Mouse (Mus musculus) small intestine, adult 2 months (tissue): ENCODE measurements around the gene Zfp90. TPM values are rescaled to one million over a fixed set of nuclear protein-coding genes. Genes with fewer than 3 reads are reported as not detected.

Experiments
- H3K27ac ChIP-seq: fragments of 200-500 bp; 2 replicates; pipeline ENCODE4 v1.5.1; 2012; ENCODE audit warnings: low read depth, low read length, control low read depth, inconsistent platforms; ENCODE audit not compliant: insufficient read depth
- H3K27me3 ChIP-seq: fragments of 200-500 bp; 2 replicates; pipeline ENCODE4 v1.6.1; 2012; ENCODE audit warnings: mild to moderate bottlenecking, moderate library complexity, low read length, inconsistent platforms; ENCODE audit not compliant: control insufficient read depth, insufficient read depth
- H3K36me3 ChIP-seq: fragments of 200-500 bp; 2 replicates; pipeline ENCODE4 v1.6.1; 2012; ENCODE audit warnings: mild to moderate bottlenecking, low read length, control low read depth, inconsistent platforms; ENCODE audit not compliant: control insufficient read depth, insufficient read depth
- H3K4me1 ChIP-seq: fragments of 200-500 bp; 2 replicates; pipeline ENCODE4 v1.6.1; 2012; ENCODE audit warnings: low read length, inconsistent platforms, mixed read lengths; ENCODE audit not compliant: control insufficient read depth, insufficient read depth, insufficient read length
- H3K4me3 ChIP-seq: fragments of 200-500 bp; 2 replicates; pipeline ENCODE4 v1.5.1; 2012; ENCODE audit warnings: low read depth, mild to moderate bottlenecking, control low read depth, inconsistent platforms, low read length, moderate library complexity
- CTCF ChIP-seq: fragments of 200-500 bp; IDR thresholded peaks from 2 replicates; pipeline ENCODE4 v1.5.1; 2012; ENCODE audit warnings: low read depth, mild to moderate bottlenecking, control low read depth, inconsistent platforms, low read length, moderate library complexity, mixed read lengths; ENCODE audit not compliant: insufficient replicate concordance, insufficient read length; ENCODE audit errors: extremely low read depth
- POLR2A ChIP-seq: fragments of 200-500 bp; IDR thresholded peaks from 2 replicates; pipeline ENCODE4 v1.6.1; 2012; ENCODE audit warnings: low read depth, mild to moderate bottlenecking, control low read depth, inconsistent platforms, low read length, moderate library complexity
- WGBS: fragments of 180-500 bp; shearing (Covaris S2); methylation state at CpG from one replicate; pipeline ENCODE4 v1.1.7; 2018; 5-methylcytosine and 5-hydroxymethylcytosine counted together
- polyA plus RNA-seq: library from polyadenylated mRNA; depleted of rRNA; stranded (reverse); fragments of >200 nt; gene quantifications from 2 replicates; pipeline ENCODE4 v1.2.3, GENCODE M21; 2012; rRNA removed

Zfp90 gene
- polyA plus RNA-seq, 1 experiment, result 0.70 TPM

- WGBS, result 56% methylated on average over 11 of the region's 11 CpGs
- H3K27me3 ChIP-seq, result no peaks in the 10 kb centered on the region
- H3K27ac ChIP-seq, result no peak overlapping the region
- no peaks in the 10 kb centered on the region for H3K4me1 ChIP-seq
- H3K4me3 ChIP-seq, result no peak overlapping the region
- H3K36me3 ChIP-seq, result no peaks in the 10 kb centered on the region
- TF ChIP-seq POLR2A (no peak), CTCF (no peak)
These were observed 38.9 kb downstream of the Zfp90 start for GRCm38 (mm10) chr8:106454036-106454435.

GRCm38 (mm10) chr8:106462131-106462530, 47.0 kb downstream of the Zfp90 start:
- Histone ChIP-seq H3K4me3 (no peak overlapping the region), H3K27ac (no peak overlapping the region), H3K4me1 (no peaks in the 10 kb centered on the region), H3K36me3 (no peaks in the 10 kb centered on the region), H3K27me3 (no peaks in the 10 kb centered on the region)
- TF ChIP-seq POLR2A (no peak), CTCF (no peak)
- WGBS, result 50% methylated on average over 5 of the region's 5 CpGs

DNA sequence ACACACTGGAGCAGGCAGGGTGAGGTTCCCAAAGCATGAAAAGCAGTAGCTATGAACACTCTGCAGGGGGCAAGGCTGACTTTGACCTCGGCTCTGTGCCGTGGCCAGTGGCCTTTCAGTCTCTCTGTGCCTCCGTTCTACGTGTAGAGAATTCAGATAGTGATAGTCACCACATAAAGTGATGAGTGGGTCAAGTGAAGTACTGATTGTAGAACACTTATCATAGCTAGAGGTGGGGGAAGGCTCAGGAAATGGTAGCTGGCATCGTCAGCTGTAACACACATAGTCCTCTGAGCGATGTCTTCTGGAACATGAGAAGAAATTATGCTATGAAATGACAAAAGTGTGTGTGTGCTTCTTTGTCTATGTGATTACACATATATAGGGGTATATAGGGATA, 48.7 kb downstream of the Zfp90 start:
- Histone ChIP-seq H3K27ac (no peak overlapping the region), H3K4me3 (no peak overlapping the region), H3K36me3 (no peaks in the 10 kb centered on the region), H3K4me1 (no peaks in the 10 kb centered on the region), H3K27me3 (no peaks in the 10 kb centered on the region)
- 80% methylated on average over 6 of the region's 6 CpGs for WGBS
- TF ChIP-seq POLR2A (no peak), CTCF (no peak)

GRCm38 (mm10) chr8:106469485-106469884, 54.4 kb downstream of the Zfp90 start:
- no peaks in the 10 kb centered on the region for H3K36me3 ChIP-seq
- no peaks in the 10 kb centered on the region for H3K4me1 ChIP-seq
- 40% methylated on average over 7 of the region's 7 CpGs for WGBS
- H3K4me3 ChIP-seq, result no peak overlapping the region
- TF ChIP-seq CTCF, result no peak
- TF ChIP-seq POLR2A, result no peak
- H3K27ac ChIP-seq, result no peak overlapping the region
- no peaks in the 10 kb centered on the region for H3K27me3 ChIP-seq

GRCm38 (mm10) chr8:106474001-106474400, 58.9 kb downstream of the Zfp90 start:
- 72% methylated on average over 5 of the region's 5 CpGs for whole genome bisulfite sequencing
- Histone ChIP-seq H3K27me3 (no peaks in the 10 kb centered on the region), H3K36me3 (no peaks in the 10 kb centered on the region), H3K27ac (no peak overlapping the region), H3K4me1 (no peaks in the 10 kb centered on the region), H3K4me3 (no peak overlapping the region)
- TF ChIP-seq CTCF (no peak), POLR2A (no peak)

Other genes with a start within 250 kb of the Zfp90 start
- gene Slc7a6, start 246.5 kb upstream of the Zfp90 start, polyA plus RNA-seq, result 5.3 and 6.2 TPM in 2 replicates
- gene Slc7a6os, start 204.4 kb upstream of the Zfp90 start, polyA plus RNA-seq, result 16.1 and 17.6 TPM in 2 replicates
- gene Prmt7, start 204.4 kb upstream of the Zfp90 start, polyA plus RNA-seq, result 7.8 and 11.9 TPM in 2 replicates
- gene Smpd3, start 77.3 kb upstream of the Zfp90 start, polyA plus RNA-seq, result 37.5 and 73.6 TPM in 2 replicates
- not detected in 2 replicates for gene 6030452D12Rik, start 85.2 kb downstream of the Zfp90 start, polyA plus RNA-seq
- gene Cdh3, start 95.6 kb downstream of the Zfp90 start, polyA plus RNA-seq, result 0.34 and 0.42 TPM in 2 replicates
- gene Gm10073, start 158.1 kb downstream of the Zfp90 start, polyA plus RNA-seq, result 78.0 and 81.0 TPM in 2 replicates
- 88.3 and 234 TPM in 2 replicates for gene Cdh1, start 188.0 kb downstream of the Zfp90 start, polyA plus RNA-seq